Mouse (Mus musculus): ENCODE measurements around the gene Ccdc83.

GRCm38 (mm10) chr7:90258701-90259100, 6.9 kb downstream of the Ccdc83 start:
- TF ChIP-seq CTCF (conservative IDR thresholded peaks at IDR 0.05; ENCODE audit: low read length) (no peak), NANOG (IDR thresholded peaks at IDR 0.05; ENCODE audit: borderline replicate concordance, low read length) (no peak)

All from E14TG2a.4 (cell line).